Mouse (Mus musculus) neutrophil, adult 65 days (primary cell): ENCODE results near the gene Pds5b. TPM values are rescaled to one million over a fixed set of nuclear protein-coding genes. Genes with fewer than 3 reads are reported as not detected.

Experiments
- total RNA-seq: library from RNA; stranded (reverse); gene quantifications from 2 replicates; pipeline ENCODE4 v1.2.4, GENCODE M21; 2023

Pds5b gene
- 15.8 and 18.9 TPM in 2 replicates for total RNA-seq

DNA sequence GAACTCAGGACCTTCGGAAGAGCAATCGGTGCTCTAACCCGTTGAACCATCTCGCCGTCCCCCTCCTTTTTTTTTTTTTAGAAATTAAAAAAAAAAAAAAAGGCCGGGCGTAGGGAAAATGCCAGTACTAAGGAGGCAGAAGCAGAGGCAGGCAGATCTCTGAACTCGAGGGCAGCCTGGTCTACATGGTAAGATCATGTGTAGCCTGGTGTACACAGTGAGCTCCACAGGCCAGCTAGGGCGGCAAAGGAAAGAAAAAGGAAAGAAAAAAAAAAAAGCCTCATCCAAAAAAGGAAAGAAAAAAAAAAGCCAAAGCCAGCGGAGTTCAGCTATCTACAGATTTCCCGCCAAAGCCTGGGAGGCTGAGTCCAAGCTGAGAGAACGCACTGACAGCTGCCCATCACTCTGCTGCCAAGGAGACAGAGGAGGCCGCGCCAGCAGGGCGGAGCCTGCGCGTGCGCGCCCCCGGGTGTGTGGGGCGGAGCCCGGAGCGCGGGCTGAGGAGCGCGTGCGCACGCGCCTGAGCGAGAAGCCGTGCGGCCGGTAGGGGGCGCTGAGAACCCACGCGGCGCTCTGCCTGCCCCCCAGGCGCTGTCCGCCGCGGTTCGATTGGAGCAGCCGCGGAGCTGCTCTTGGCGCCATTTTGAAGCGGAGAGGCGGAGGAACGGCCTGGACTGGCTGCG is at the start of gene Pds5b:
Gene Pds5b, plus strand, starts transcription at position 587 of the 683 bp plus-strand sequence.

DNA sequence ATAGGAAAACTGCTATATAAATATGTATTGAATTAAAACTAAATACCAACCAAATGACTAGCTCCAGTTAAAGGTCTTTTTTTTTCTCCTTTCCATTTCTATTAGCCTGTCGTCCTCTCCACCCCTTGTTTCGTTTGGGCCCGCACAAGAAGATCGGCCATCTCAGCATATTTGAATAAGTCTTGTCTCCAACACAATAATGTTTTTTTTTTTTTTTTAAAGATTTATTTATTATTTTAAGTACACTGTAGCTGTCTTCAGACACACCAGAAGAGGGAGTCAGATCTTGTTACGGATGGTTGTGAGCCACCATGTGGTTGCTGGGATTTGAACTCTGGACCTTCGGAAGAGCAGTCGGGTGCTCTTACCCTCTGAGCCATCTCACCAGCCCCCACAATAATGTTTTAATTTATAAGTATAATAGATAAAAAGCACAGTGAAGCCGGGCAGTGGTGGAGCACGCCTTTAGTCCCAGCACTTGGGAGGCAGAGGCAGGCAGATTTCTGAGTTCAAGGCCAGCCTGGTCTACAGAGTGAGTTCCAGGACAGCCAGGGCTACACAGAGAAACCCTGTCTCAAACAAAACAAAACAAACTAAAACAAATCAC is 7.3 kb upstream of the Pds5b start, which contains the start of gene N4bp2l2:
Gene N4bp2l2, minus strand, starts transcription at position 51 of the 607 bp plus-strand sequence.

Other genes with a start within 250 kb of the Pds5b start
- gene Zar1l, start 155.6 kb upstream of the Pds5b start, total RNA-seq = not detected in 2 replicates
- 11.0 and 15.7 TPM in 2 replicates for gene Brca2, start 151.1 kb upstream of the Pds5b start, total RNA-seq
- gene N4bp2l1, start 76.6 kb upstream of the Pds5b start, total RNA-seq = 73.2 and 86.8 TPM in 2 replicates
- 84.0 and 96.7 TPM in 2 replicates for gene N4bp2l2, start 7.6 kb upstream of the Pds5b start, total RNA-seq